Mouse (Mus musculus): ENCODE measurements around the gene Cdca5.

Gene Cdca5

GRCm38 (mm10) chr19:6061021-6061533, 23.7 kb upstream of the Cdca5 start, which contains the start of gene Znhit2:
Znhit2 (plus strand) TSS chr19:6061192.
- in situ Hi-C loops (cut with MboI, MseI) = no loop called here

GRCm38 (mm10) chr19:6061641-6062302, 23.0 kb upstream of the Cdca5 start:
- in situ Hi-C loops (cut with MboI, MseI) = no loop called here

GRCm38 (mm10) chr19:6062418-6062817, 22.4 kb upstream of the Cdca5 start:
- in situ Hi-C loops (cut with MboI, MseI) = no loop called here

GRCm38 (mm10) chr19:6063081-6063480, 21.7 kb upstream of the Cdca5 start:
- in situ Hi-C loops (cut with MboI, MseI) = no loop called here

- in situ Hi-C loops (cut with MboI, MseI) = no loop called here
These were observed 18.2 kb upstream of the Cdca5 start for GRCm38 (mm10) chr19:6066571-6066970.

GRCm38 (mm10) chr19:6067011-6067723, 17.6 kb upstream of the Cdca5 start:
- in situ Hi-C loops (cut with MboI, MseI) = no loop called here

- in situ Hi-C loops (cut with MboI, MseI) = no loop called here
These were observed 16.9 kb upstream of the Cdca5 start, which contains the start of gene Tm7sf2 for GRCm38 (mm10) chr19:6067724-6068415. Tm7sf2 (minus strand) TSS chr19:6068373.

- in situ Hi-C loops (cut with MboI, MseI) = no loop called here
These were observed 15.8 kb upstream of the Cdca5 start for GRCm38 (mm10) chr19:6068951-6069350.

GRCm38 (mm10) chr19:6069851-6070250, 14.9 kb upstream of the Cdca5 start:
- in situ Hi-C loops (cut with MboI, MseI) = no loop called here

- in situ Hi-C loops (cut with MboI, MseI) = no loop called here
These were observed 14.1 kb upstream of the Cdca5 start for GRCm38 (mm10) chr19:6070571-6071250.

GRCm38 (mm10) chr19:6071261-6071660, 13.5 kb upstream of the Cdca5 start:
- in situ Hi-C loops (cut with MboI, MseI) = no loop called here

- in situ Hi-C loops (cut with MboI, MseI) = no loop called here
These were observed 10.9 kb upstream of the Cdca5 start for GRCm38 (mm10) chr19:6073889-6074288.

GRCm38 (mm10) chr19:6076564-6077393, 8.0 kb upstream of the Cdca5 start, which contains the start of gene Vps51:
Vps51 (minus strand) TSS chr19:6077231.
- in situ Hi-C loops (cut with MboI, MseI) = no loop called here

- in situ Hi-C loops (cut with MboI, MseI) = no loop called here
These were observed 4.8 kb upstream of the Cdca5 start, which contains the start of gene Tmem262 for GRCm38 (mm10) chr19:6079983-6080480. Tmem262 (plus strand) TSS chr19:6080033.

- in situ Hi-C loops (cut with MboI, MseI) = no loop called here
These were observed 2.6 kb upstream of the Cdca5 start, which contains the start of gene Gm28374 for GRCm38 (mm10) chr19:6082156-6082555. Gm28374 (minus strand) TSS chr19:6082256.

GRCm38 (mm10) chr19:6085417-6085879, 665 bp downstream of the Cdca5 start:
- in situ Hi-C loops (cut with MboI, MseI) = no loop called here

- in situ Hi-C loops (cut with MboI, MseI) = no loop called here
These were observed 4.1 kb downstream of the Cdca5 start for GRCm38 (mm10) chr19:6088841-6089240.

- in situ Hi-C loops (cut with MboI, MseI) = no loop called here
These were observed 9.3 kb downstream of the Cdca5 start, which contains the start of gene AC131692.1 for GRCm38 (mm10) chr19:6094119-6094518. AC131692.1 (plus strand) TSS chr19:6094419.

GRCm38 (mm10) chr19:6097847-6098246, 13.1 kb downstream of the Cdca5 start:
- in situ Hi-C loops (cut with MboI, MseI) = no loop called here

GRCm38 (mm10) chr19:6101186-6101585, 16.4 kb downstream of the Cdca5 start:
- in situ Hi-C loops (cut with MboI, MseI) = no loop called here
